Mouse (Mus musculus) G1E (cell line): Measurements from ENCODE around the gene 2300003K06Rik.
"Not testable (repeated sequence)": the region's sequence is repeated elsewhere in the genome, so short reads cannot be mapped to it uniquely, and the experiment has no call there.

ENCODE experiments used
- CTCF ChIP-seq: IDR thresholded peaks from 2 replicates; pipeline ENCODE4 v1.5.1; 2012; ENCODE audit warnings: low read depth, low read length, inconsistent platforms, mixed read lengths
- GATA1 ChIP-seq: IDR thresholded peaks from 2 replicates; pipeline ENCODE4 v1.6.1; 2012; ENCODE audit warnings: borderline replicate concordance, low read length, inconsistent platforms, mixed read lengths

DNA sequence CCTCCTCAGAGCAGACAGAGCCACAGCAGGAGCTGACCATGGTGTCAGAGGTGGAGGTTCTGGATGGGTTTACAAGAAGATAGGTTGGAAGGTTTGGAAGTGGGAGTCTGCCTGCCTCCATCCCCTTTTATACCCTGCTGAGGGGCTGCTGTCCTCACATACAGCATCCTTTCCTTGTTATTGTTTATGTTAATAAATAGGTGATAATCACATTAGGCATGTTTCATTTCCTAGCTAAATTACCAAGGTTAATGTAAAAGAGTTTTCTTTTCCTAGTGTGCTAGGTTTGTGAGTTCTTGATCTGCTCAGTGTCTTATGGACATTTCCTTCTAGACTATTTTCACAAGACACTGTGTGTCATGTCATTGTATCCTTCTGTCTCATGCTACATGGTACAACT, 28.1 kb downstream of the 2300003K06Rik start, which contains the start of gene Krtap4-13:
- not testable (repeated sequence) for TF ChIP-seq CTCF, GATA1
